Mouse (Mus musculus) c-Kit-positive CD71-positive TER-119-positive erythroid progenitor cells, embryonic 14.5 days (primary cell): ENCODE results near the gene Snrnp35.

Source experiments
- DNase-seq: peaks from one replicate; pipeline ENCODE4 v3.0.0-alpha.2; 2013; ENCODE audit warnings: low spot score

The Snrnp35 gene

GRCm38 (mm10) chr5:124500573-124500972 is 17.6 kb downstream of the Snrnp35 start:
- no peak for DNase-seq

- DNase-seq: no peak
Measured at GRCm38 (mm10) chr5:124501541-124501940, 18.6 kb downstream of the Snrnp35 start.

GRCm38 (mm10) chr5:124503742-124504141 is 20.8 kb downstream of the Snrnp35 start:
- no peak for DNase-seq

- no peak for DNase-seq
Measured at GRCm38 (mm10) chr5:124505235-124505634, 22.3 kb downstream of the Snrnp35 start.

- DNase-seq: no peak
Measured at GRCm38 (mm10) chr5:124506731-124507359, 23.9 kb downstream of the Snrnp35 start.

GRCm38 (mm10) chr5:124509200-124509599 is 26.3 kb downstream of the Snrnp35 start:
- no peak for DNase-seq

GRCm38 (mm10) chr5:124509742-124510237 is 26.9 kb downstream of the Snrnp35 start:
- DNase-seq: no peak

GRCm38 (mm10) chr5:124510536-124511050 is 27.7 kb downstream of the Snrnp35 start:
- no peak for DNase-seq

- no peak for DNase-seq
Measured at GRCm38 (mm10) chr5:124515789-124516188, 32.9 kb downstream of the Snrnp35 start.

- no peak for DNase-seq
Measured at GRCm38 (mm10) chr5:124518648-124519047, 35.7 kb downstream of the Snrnp35 start.

GRCm38 (mm10) chr5:124521588-124521987 is 38.7 kb downstream of the Snrnp35 start:
- no peak for DNase-seq

GRCm38 (mm10) chr5:124523032-124523431 is 40.1 kb downstream of the Snrnp35 start:
- DNase-seq: no peak

GRCm38 (mm10) chr5:124524943-124525342 is 42.0 kb downstream of the Snrnp35 start:
- no peak for DNase-seq

- DNase-seq: no peak
Measured at GRCm38 (mm10) chr5:124528351-124528750, 45.4 kb downstream of the Snrnp35 start.

GRCm38 (mm10) chr5:124528791-124529190 is 45.9 kb downstream of the Snrnp35 start:
- no peak for DNase-seq

GRCm38 (mm10) chr5:124529191-124529651 is 46.3 kb downstream of the Snrnp35 start:
- DNase-seq: no peak

- no peak for DNase-seq
Measured at GRCm38 (mm10) chr5:124529697-124530096, 46.8 kb downstream of the Snrnp35 start.

- DNase-seq: no peak
Measured at GRCm38 (mm10) chr5:124530655-124531582, 48.0 kb downstream of the Snrnp35 start, which contains the start of gene Rilpl1. Gene Rilpl1 (minus strand): TSS chr5:124531391.

GRCm38 (mm10) chr5:124531583-124531930 is 48.6 kb downstream of the Snrnp35 start:
- no peak for DNase-seq

GRCm38 (mm10) chr5:124532451-124532850 is 49.5 kb downstream of the Snrnp35 start:
- DNase-seq: no peak

GRCm38 (mm10) chr5:124535016-124535415 is 52.1 kb downstream of the Snrnp35 start:
- no peak for DNase-seq

- DNase-seq: no peak
Measured at GRCm38 (mm10) chr5:124536776-124537175, 53.8 kb downstream of the Snrnp35 start.
